ENCODE assay signal across 9 mouse cellular contexts in the genomic region with DNA sequence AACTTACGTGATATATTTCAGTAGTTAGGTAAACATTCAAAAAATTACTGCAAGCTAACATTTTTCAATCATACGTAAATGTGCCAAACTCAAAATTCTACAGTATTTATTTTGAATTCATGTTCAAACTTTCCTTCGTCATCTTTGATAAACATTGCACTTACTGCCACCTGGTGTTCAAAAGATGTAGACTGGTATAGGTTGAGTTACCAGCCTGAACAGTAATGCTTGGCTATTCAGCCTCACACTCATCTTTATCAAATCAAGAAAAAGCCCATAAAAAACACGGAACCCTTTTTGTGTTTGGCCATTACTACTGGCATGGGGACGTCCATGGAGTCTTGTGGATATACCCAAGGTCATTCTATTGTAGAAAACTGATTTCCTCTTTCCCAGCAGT. TPM values are rescaled to one million over a fixed set of nuclear protein-coding genes. Genes with fewer than 3 reads are reported as not detected.
DNase-seq lines count a peak whose midpoint lies in the region; ATAC-seq and TF ChIP-seq lines count a peak whose summit lies in the region.
"Had no signal": no experiment of that assay in that cellular context is flagged by ENCODE, and none has a peak within 500 bp of the region (broad histone marks: within the 10 kb centered on the region; RNA-seq: fewer than 3 reads in every experiment).

No protein-coding gene starts in this region.

- no peaks in the 10 kb centered on the region for H3K27me3 ChIP-seq in intestine, postnatal 0 days (replicated peaks; ENCODE audit: control insufficient read depth, insufficient read depth, low read length)
- no peaks in the 10 kb centered on the region for H3K27me3 ChIP-seq in intestine, embryonic 15.5 days (replicated peaks)
- no peaks in the 10 kb centered on the region for H3K27me3 ChIP-seq in C2C12 (ENCODE audit: control insufficient read depth, insufficient read depth, insufficient read length)
- no peaks in the 10 kb centered on the region for H3K27me3 ChIP-seq in thymus, adult 2 months (ENCODE audit: control insufficient read depth, insufficient read depth, low read length)
- H3K27me3 ChIP-seq: hindbrain, embryonic 15.5 days had no signal

- H3K79me2 ChIP-seq in C2C12 (ENCODE audit: control insufficient read depth, insufficient read depth) = no peaks in the 10 kb centered on the region

- DNase-seq in adipocyte (ENCODE audit: low spot score) = peak; percentile 78
- DNase-seq in hindlimb bud, embryonic 11.5 days (ENCODE audit: extremely low spot score, low read depth, low spot score) = peak; percentile 12
- no peak for DNase-seq in thymus, adult 2 months
- DNase-seq in heart, postnatal 14 days = no peak

- no peak overlapping the region for H3ac ChIP-seq in C2C12 (ENCODE audit: control insufficient read depth, insufficient read length, low read depth)

- TF ChIP-seq POLR2A in thymus, adult 2 months (IDR thresholded peaks at IDR 0.05; ENCODE audit: control insufficient read depth, extremely low read depth, insufficient read depth, low read length, poor library complexity) = no peak

- no peak overlapping the region for H3K27ac ChIP-seq in intestine, postnatal 0 days (ENCODE audit: low read depth, low read length)
- no peak overlapping the region for H3K27ac ChIP-seq in intestine, embryonic 15.5 days
- no peak overlapping the region for H3K27ac ChIP-seq in thymus, adult 2 months (ENCODE audit: control insufficient read depth, insufficient read depth, low read length)
- H3K27ac ChIP-seq: hindbrain, embryonic 15.5 days had no signal

- WGBS in intestine, postnatal 0 days = 22% methylated on average over 5 of the region's 5 CpGs
- WGBS in intestine, embryonic 15.5 days = 21% methylated on average over 5 of the region's 5 CpGs
- 33% methylated on average over 5 of the region's 5 CpGs for WGBS in thymus, adult 2 months

- no peaks in the 10 kb centered on the region for H3K79me3 ChIP-seq in C2C12 (ENCODE audit: low read depth)

- intact Hi-C loops in heart, postnatal 14 days (cut with DNase I) = loop anchor here (10.0 kb wide), 2 partner anchors 170 to 380 kb away; no protein-coding TSS in a partner anchor

- H3K4me3 ChIP-seq in intestine, postnatal 0 days (ENCODE audit: low read depth, low read length) = no peak overlapping the region
- H3K4me3 ChIP-seq in intestine, embryonic 15.5 days (replicated peaks) = no peak overlapping the region
- no peak overlapping the region for H3K4me3 ChIP-seq in C2C12 (ENCODE audit: insufficient read depth, poor library complexity, severe bottlenecking)
- no peak overlapping the region for H3K4me3 ChIP-seq in thymus, adult 2 months (ENCODE audit: control insufficient read depth, insufficient read depth, low read length)
- H3K4me3 ChIP-seq: hindbrain, embryonic 15.5 days had no signal

- no peaks in the 10 kb centered on the region for H3K36me3 ChIP-seq in intestine, postnatal 0 days (ENCODE audit: control insufficient read depth, insufficient read depth)
- H3K36me3 ChIP-seq in intestine, embryonic 15.5 days = no peaks in the 10 kb centered on the region
- no peaks in the 10 kb centered on the region for H3K36me3 ChIP-seq in C2C12 (ENCODE audit: control insufficient read depth, insufficient read depth)
- no peaks in the 10 kb centered on the region for H3K36me3 ChIP-seq in thymus, adult 2 months (ENCODE audit: control insufficient read depth, insufficient read depth, low read length)
- H3K36me3 ChIP-seq: hindbrain, embryonic 15.5 days had no signal

- ATAC-seq in intestine, postnatal 0 days = no peak
- ATAC-seq in intestine, embryonic 15.5 days = no peak
- no peak for ATAC-seq in megakaryocyte, adult 5-6 weeks (ENCODE audit: poor library complexity, severe bottlenecking)

- no peak overlapping the region for H3K4me2 ChIP-seq in intestine, postnatal 0 days (replicated peaks; ENCODE audit: low read depth)
- H3K4me2 ChIP-seq in intestine, embryonic 15.5 days (replicated peaks) = no peak overlapping the region
- H3K4me2 ChIP-seq: hindbrain, embryonic 15.5 days had no signal

- no peaks in the 10 kb centered on the region for H3K4me1 ChIP-seq in intestine, postnatal 0 days (replicated peaks; ENCODE audit: control insufficient read depth, insufficient read depth, low read length)
- no peaks in the 10 kb centered on the region for H3K4me1 ChIP-seq in intestine, embryonic 15.5 days (replicated peaks)
- H3K4me1 ChIP-seq in thymus, adult 2 months (replicated peaks; ENCODE audit: control insufficient read depth, insufficient read depth, low read length) = no peaks in the 10 kb centered on the region
- H3K4me1 ChIP-seq: hindbrain, embryonic 15.5 days had no signal

- TF ChIP-seq CTCF in intestine, postnatal 0 days (IDR thresholded peaks at IDR 0.05; ENCODE audit: low read depth) = peak; percentile 64
- TF ChIP-seq CTCF in C2C12 (IDR thresholded peaks at IDR 0.05; ENCODE audit: control insufficient read depth, insufficient read depth, insufficient read length) = peak; percentile 1
- TF ChIP-seq CTCF in thymus, adult 2 months (IDR thresholded peaks at IDR 0.05; ENCODE audit: borderline replicate concordance, control insufficient read depth, extremely low read depth, insufficient read depth, low read length, poor library complexity) = no peak

- no peaks in the 10 kb centered on the region for H3K9me3 ChIP-seq in intestine, postnatal 0 days (ENCODE audit: control insufficient read depth)
- no peaks in the 10 kb centered on the region for H3K9me3 ChIP-seq in intestine, embryonic 15.5 days
- H3K9me3 ChIP-seq: hindbrain, embryonic 15.5 days had no signal

- H3K9ac ChIP-seq in intestine, postnatal 0 days (ENCODE audit: low read depth, low read length) = no peak overlapping the region
- H3K9ac ChIP-seq in intestine, embryonic 15.5 days = no peak overlapping the region
- H3K9ac ChIP-seq: hindbrain, embryonic 15.5 days had no signal

TF ChIP-seq in C2C12, 6 proteins besides CTCF, POLR2A, EP300 and RAD21:
- no peak for TF ChIP-seq MYOG (IDR thresholded peaks at IDR 0.05; ENCODE audit: control insufficient read depth, extremely low read depth, insufficient read length)
- no peak for TF ChIP-seq MYOD1 (IDR thresholded peaks at IDR 0.05; ENCODE audit: control insufficient read depth, insufficient read length, low read depth)
- no peak for TF ChIP-seq FOSL1 (IDR thresholded peaks at IDR 0.05; ENCODE audit: insufficient read depth, low read length, poor library complexity, severe bottlenecking)
- no peak for TF ChIP-seq USF1 (IDR thresholded peaks at IDR 0.05; ENCODE audit: low read depth)
- no peak for TF ChIP-seq MAX (IDR thresholded peaks at IDR 0.05)
- no peak for TF ChIP-seq CEBPB (IDR thresholded peaks at IDR 0.05; ENCODE audit: low read depth)

RNA-seq across cellular contexts. Expression of a gene that starts 9.6 kb away (rescaled TPM):
- polyA plus RNA-seq in intestine, postnatal 0 days (2015; fragmentation: Nextera tagmentation; extraction: Ambion mirVana) = 0.70 and 0.84 TPM in 2 replicates
- polyA plus RNA-seq in intestine, embryonic 15.5 days (2015; fragmentation: Nextera tagmentation; extraction: Ambion mirVana) = 1.2 and 1.3 TPM in 2 replicates
- 0.29 TPM for polyA plus RNA-seq in C2C12 (2012; fragmentation: generic; extraction: Trizol)
- polyA plus RNA-seq in thymus, adult 2 months (2012; rRNA removed) = 0.06 and 0.24 TPM in 2 replicates
- under 1 TPM in 1 of 2 experiments, not detected in 1; 0.02 TPM for total RNA-seq in heart, postnatal 14 days (2021)
- not detected in 2 replicates for total RNA-seq in megakaryocyte, adult 5-6 weeks (2015)
- not detected in 2 replicates for total RNA-seq in megakaryocyte, adult 5-6 weeks (2017)

Comparison
In these comparisons a context has a peak if more than half of its experiments do, and no peak if none do; other contexts are left out.
1. DNase-seq: peak in adipocyte (single experiment) and hindlimb bud, embryonic 11.5 days (single experiment); none in thymus, adult 2 months (single experiment) and heart, postnatal 14 days (0 of 2).